Mouse (Mus musculus) gastrocnemius, postnatal 36 days (tissue): ENCODE results near the gene Kptn. TPM values are rescaled to one million over a fixed set of nuclear protein-coding genes. Genes with fewer than 3 reads are reported as not detected.
A peak's percentile ranks its signal among the peaks of the same experiment; 100 is the strongest.

Experiments used
- DNase-seq, 2 experiments: peaks; one replicate each; pipeline ENCODE4 v3.0.0; 2022
- intact Hi-C: fragments of 180-260 bp; cut with DNase I; formaldehyde crosslinking; loops from one replicate; pipeline ENCODE4 v1.15.1; 2025
- long read RNA-seq, 2 experiments: library from polyadenylated mRNA; stranded (forward); transcript quantifications; one replicate each; pipeline ENCODE4 v2.0.0; 2021
- total RNA-seq, 2 experiments: library from RNA; stranded (reverse); gene quantifications; 2 replicates each; pipeline ENCODE4 v1.2.3; 2021

Gene Kptn
- 10 to 100 TPM; 10.8 to 11.3 TPM for total RNA-seq
- long read RNA-seq, experiment 1, partial matches to known transcripts: 1 of 5 reads
- long read RNA-seq, experiment 1, other reads (novel, unspliced or antisense): 0 of 5 reads
- long read RNA-seq, experiment 2, transcript Kptn-201 (12 exons, 1,630 nt): major isoform, 14 of 15 reads
- long read RNA-seq, experiment 2, partial matches to known transcripts: 1 of 15 reads
- long read RNA-seq, experiment 2, other reads (novel, unspliced or antisense): 0 of 15 reads

- DNase-seq: peak; percentile 82 to 90
Observed at GRCm38 (mm10) chr7:16119569-16120261, at the start of gene Kptn. TSS of gene Kptn (plus strand) at chr7:16119895.

GRCm38 (mm10) chr7:16070846-16071245 lies 48.8 kb upstream of the Kptn start:
- DNase-seq: no peak
- intact Hi-C loops: no loop called here

More at GRCm38 (mm10) chr7:16119569-16120261, at the start of gene Kptn:
- intact Hi-C loops: no loop called here

- intact Hi-C loops: no loop called here
- no peak for DNase-seq
Observed at GRCm38 (mm10) chr7:16071906-16072305, 47.8 kb upstream of the Kptn start.

DNA sequence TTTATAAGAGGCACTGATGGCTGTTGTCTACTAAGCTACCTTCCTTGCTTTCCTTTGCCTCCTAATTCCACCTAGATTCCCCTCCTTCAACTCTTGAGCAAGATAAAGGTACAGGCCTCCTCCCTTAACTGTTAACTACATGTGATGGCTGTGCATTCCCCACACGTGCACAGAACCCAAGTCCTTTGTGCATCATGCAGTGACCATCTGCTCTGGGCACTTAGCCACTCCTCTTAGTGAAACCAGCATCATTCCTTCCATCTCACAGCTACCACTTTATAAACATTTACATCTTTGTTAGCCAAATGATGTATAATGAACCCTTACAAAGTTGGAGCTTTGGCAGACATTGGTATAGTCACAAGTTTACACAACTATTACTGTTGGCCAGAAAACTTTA lies 39.7 kb upstream of the Kptn start:
- no peak for DNase-seq
- intact Hi-C loops: no loop called here

GRCm38 (mm10) chr7:16080581-16080980 lies 39.1 kb upstream of the Kptn start:
- DNase-seq: no peak
- intact Hi-C loops: no loop called here

DNA sequence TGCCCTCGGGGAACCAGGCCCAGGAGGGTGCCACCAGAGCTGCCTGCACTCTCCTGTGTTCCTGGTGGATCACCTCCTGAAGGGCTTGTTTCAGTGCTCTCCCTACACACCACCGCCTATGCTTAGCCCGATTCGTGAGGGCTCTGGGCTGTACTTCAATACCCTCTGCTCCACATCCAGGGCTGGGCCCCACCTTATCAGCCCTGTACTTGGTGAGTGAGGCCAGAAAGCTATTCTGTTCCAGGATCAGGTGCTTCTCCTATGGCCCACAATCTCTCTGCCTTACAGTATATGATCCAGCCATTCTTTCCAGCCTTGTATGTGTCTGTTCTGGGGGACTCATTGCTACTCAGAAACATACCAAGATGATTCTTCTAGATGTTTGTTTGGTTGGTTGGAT lies 36.3 kb upstream of the Kptn start:
- no peak for DNase-seq
- intact Hi-C loops: no loop called here

GRCm38 (mm10) chr7:16087587-16087986 lies 32.1 kb upstream of the Kptn start:
- intact Hi-C loops: no loop called here
- DNase-seq: no peak

DNA sequence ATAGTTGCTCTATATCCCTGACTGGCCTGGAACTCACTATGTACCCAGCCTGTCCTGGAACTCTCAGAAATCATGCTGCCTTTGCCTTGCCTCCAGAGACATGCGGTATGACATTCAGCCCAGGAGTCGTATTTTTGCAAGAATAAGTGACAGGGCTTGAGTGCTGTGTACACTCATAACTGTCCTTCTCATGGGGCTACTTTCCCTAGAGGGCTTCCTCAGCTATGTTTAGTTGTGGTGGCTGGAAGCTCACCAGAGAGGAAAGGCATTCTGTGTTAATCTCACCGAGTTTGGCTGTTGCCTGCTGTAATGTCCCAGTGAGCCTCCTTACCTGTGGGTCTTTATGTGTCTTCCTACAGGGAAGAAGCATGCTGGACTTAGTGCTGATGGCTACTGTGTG lies 25.1 kb upstream of the Kptn start:
- intact Hi-C loops: loop anchor here (5.0 kb wide), 1 partner anchor 37 kb away; no protein-coding TSS in a partner anchor
- no peak for DNase-seq

GRCm38 (mm10) chr7:16098021-16099017 lies 21.4 kb upstream of the Kptn start, which contains the start of gene Napa:
TSS of gene Napa (plus strand) at chr7:16098458.
- DNase-seq: peak; percentile 94 to 97
- intact Hi-C loops: no loop called here

DNA sequence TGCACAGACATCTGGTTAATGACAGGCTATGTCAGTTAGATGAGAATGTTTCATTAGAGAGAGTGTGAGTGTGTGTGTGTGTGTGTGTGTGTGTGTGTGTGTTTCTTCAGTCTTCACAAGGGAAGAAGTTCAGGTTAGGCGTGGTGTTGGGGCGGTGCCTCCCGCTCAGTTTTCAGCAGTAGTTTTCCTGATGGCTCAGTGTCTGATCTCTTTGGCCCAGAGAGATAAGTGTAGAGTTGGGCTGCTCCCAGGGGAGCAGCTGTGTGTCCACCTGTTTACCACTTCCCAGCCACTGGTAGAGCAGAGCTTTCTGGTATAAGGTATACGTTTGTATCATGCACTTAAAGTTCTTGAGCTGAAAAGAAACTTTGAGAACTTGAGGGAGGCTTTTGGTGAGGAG lies 19.8 kb upstream of the Kptn start:
- no peak for DNase-seq
- intact Hi-C loops: no loop called here

DNA sequence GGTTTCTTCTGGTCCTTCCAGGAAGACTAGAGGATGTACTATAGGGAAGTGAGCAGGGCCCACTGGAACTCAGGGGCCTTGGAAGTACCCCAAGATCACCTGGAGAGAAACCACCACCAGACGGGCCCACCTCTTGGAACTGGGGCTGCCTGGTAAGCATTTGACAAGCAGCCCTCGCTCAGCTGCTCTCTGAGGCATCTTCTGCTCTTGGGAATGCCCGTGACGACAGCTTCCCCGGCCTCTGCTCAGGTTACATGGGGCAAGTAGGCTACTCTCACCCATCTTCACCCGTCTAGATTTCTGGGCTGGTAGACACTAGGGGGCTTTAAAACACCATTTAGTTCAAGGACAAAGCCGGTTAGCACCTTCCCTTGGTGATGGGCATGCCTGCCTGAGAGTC lies 18.6 kb upstream of the Kptn start:
- intact Hi-C loops: no loop called here
- no peak for DNase-seq

DNA sequence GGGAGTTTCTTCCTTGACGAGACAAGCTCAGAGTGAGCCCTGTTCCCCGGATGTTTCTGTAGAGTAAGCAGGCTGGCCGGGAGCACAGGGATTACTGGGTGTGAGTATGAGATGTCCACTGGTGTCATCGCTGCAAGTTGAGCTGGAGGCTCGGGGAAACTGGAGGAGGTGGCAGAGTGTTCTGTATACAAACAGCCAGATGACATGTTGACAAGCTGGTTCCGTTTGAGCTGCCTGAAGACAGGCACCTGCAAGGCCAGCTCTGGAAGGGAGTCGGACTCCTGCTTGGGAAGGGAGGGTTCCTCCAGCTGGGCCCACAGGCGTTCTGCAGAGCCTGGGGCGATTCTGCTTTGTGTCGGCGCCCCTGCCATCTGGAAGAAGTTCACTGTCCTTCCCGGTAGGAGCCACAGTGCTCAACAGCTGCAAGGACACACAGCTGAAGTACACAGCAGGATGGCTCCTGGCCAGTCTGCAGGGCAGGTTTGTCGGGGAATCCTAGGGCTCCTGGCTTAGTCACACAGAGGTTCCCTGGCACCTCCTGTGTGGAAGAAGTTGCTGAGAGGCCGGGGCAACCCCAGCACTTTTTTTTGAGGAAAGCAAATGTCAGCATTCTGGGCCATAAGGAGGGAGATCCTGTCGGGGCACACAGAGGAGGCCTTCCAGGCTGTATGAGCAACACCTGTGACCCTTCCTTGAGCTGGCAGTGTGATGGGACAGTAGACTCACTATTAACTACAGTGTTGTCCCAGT lies 17.8 kb upstream of the Kptn start:
- no peak for DNase-seq

DNA sequence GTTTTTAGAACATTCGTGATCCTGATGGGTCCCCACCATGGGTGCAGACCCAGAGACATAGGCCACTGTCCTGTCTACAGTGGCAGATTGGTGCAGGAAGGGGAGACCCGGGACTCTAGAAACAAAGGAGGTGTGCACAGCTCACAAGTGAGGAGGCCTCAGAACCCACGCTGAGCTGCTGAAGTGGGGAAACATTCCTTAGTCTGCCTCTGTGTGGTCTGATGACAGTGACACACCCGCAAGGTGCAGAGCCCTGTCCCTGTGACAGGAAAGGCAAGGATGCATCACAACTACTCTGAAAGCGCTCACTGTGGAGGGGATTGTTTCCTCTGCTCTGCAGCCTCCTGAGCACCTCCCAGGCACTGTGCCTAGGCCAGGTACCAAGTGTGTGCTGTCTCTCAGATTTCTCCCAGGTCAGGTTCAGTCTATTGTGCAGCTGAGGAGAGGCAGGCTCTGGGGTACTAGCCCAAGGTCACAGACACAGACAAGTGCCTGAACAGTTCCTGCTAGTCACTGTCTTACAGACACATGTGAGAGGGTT lies 16.9 kb upstream of the Kptn start:
- DNase-seq: no peak
- intact Hi-C loops: no loop called here

More for the DNA sequence above, 17.8 kb upstream of the Kptn start:
- intact Hi-C loops: no loop called here

- intact Hi-C loops: no loop called here
- no peak for DNase-seq
Observed at GRCm38 (mm10) chr7:16103760-16104159, 15.9 kb upstream of the Kptn start.

DNA sequence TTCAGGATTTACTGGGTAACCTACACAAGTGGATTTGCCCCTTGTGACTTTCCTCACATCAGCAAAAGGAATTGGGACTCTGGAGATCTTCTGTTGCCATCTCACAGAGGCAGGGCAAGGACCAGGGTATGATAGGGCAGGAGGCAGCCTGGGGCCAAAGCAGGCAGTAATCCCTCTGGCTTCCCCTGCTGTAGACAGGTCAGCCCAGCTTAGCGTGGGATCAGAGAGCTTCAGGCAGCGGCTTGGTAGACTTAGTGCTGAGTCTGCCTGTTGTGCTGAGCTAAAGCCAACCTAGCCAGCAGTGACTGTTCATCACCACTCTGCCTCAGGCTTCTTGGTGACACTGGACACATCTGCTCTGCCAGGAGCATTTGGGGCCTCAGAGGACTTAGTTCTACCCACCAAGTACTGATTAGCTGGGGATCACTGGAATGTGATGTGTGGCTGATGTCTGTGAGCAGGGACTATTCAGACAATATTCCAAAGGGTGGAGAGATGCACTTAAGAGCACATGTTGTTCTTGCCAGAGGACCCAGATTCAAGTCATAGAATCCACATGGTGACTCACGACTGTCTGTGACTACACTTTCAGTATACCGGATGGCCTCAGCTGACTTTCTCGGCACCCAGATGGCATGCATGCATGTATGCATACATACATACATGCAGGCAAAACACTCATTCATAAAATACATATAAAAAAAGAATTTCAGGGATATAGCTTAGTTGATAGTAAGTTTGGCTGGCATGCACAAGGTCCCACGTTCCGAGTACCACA lies 14.9 kb upstream of the Kptn start:
- intact Hi-C loops: no loop called here
- no peak for DNase-seq

DNA sequence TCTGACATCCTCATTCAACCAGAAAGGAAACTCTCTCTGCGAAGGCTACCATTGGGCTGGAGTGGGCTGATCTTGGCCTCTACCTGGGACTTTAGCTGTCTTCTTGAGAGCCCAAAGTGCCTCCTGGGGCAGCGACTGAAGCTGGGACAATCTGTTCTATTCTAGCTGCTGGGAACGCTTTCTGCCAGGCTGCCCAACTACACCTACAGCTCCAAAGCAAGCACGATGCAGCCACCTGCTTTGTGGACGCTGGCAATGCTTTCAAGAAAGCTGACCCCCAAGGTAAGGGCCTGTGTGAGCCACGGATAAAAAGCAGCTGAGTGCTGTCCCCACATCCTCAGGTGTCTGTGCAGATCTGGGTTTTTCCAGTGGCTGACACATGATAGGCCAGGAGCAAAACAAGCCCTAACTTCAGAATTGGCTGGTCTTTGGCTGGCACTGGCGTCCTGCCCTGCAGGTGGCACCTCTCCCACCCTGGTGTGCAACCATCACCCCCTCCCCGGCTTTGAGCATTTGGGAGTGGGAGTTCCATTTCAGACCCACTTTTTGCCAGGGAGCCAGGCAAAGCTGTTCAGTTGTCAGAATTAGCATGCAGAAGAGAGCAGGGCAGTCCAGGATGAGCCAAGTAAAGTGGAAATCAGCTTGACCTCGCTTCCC lies 10.7 kb upstream of the Kptn start:
- intact Hi-C loops: no loop called here
- no peak for DNase-seq

- no peak for DNase-seq
- intact Hi-C loops: no loop called here
Observed at GRCm38 (mm10) chr7:16110158-16110557, 9.5 kb upstream of the Kptn start.

- no peak for DNase-seq
Observed at GRCm38 (mm10) chr7:16111284-16112090, 8.2 kb upstream of the Kptn start.

More at GRCm38 (mm10) chr7:16111284-16112090, 8.2 kb upstream of the Kptn start:
- intact Hi-C loops: no loop called here
